Mouse (Mus musculus) midbrain, embryonic 16.5 days (tissue): ENCODE measurements around the gene Ankrd6. TPM values are rescaled to one million over a fixed set of nuclear protein-coding genes. Genes with fewer than 3 reads are reported as not detected.

Experiments
- ATAC-seq: fragments of 200-750 bp; cut with Nextera tagmentation; 2 replicates; pipeline ENCODE4 v1.8.0; 2017; ENCODE audit warnings: moderate TSS enrichment
- H3K27ac ChIP-seq: fragments of 300-500 bp; sonication (generic); 2 replicates; pipeline ENCODE4 v1.5.1; 2014; ENCODE audit warnings: mild to moderate bottlenecking, low read length, mixed read lengths
- H3K27me3 ChIP-seq: fragments of 300-500 bp; sonication (generic); 2 replicates; pipeline ENCODE4 v1.6.1; 2014; ENCODE audit warnings: low read depth, low read length, mixed read lengths; ENCODE audit not compliant: control insufficient read depth, insufficient read depth
- H3K36me3 ChIP-seq: fragments of 300-500 bp; sonication (generic); 2 replicates; pipeline ENCODE4 v1.6.1; 2014; ENCODE audit warnings: mild to moderate bottlenecking, low read length, moderate library complexity, mixed read lengths; ENCODE audit not compliant: control insufficient read depth, insufficient read depth
- H3K4me1 ChIP-seq: fragments of 300-500 bp; sonication (generic); 2 replicates; pipeline ENCODE4 v1.6.1; 2014; ENCODE audit warnings: mild to moderate bottlenecking, low read length, mixed read lengths; ENCODE audit not compliant: control insufficient read depth, insufficient read depth
- H3K4me2 ChIP-seq: fragments of 300-500 bp; sonication (generic); 2 replicates; pipeline ENCODE4 v1.6.1; 2014; ENCODE audit warnings: mild to moderate bottlenecking, low read length, mixed read lengths
- H3K4me3 ChIP-seq: fragments of 300-500 bp; sonication (generic); 2 replicates; pipeline ENCODE4 v1.5.1; 2014; ENCODE audit warnings: low read depth, mild to moderate bottlenecking, low read length, moderate library complexity, mixed read lengths
- H3K9ac ChIP-seq: fragments of 300-500 bp; sonication (generic); 2 replicates; pipeline ENCODE4 v1.6.1; 2014; ENCODE audit warnings: low read depth, low read length, mixed read lengths
- H3K9me3 ChIP-seq: fragments of 300-500 bp; sonication (generic); replicated peaks from 2 replicates; pipeline ENCODE4 v1.6.1; 2014; ENCODE audit warnings: mild to moderate bottlenecking, low read length, mixed read lengths; ENCODE audit not compliant: control insufficient read depth, poor library complexity, severe bottlenecking
- WGBS: fragments of 180-500 bp; shearing (Covaris S2); extraction: QIAGEN DNeasy Blood & Tissue Kit; methylation state at CpG from one replicate; pipeline ENCODE4 v1.1.7; 2014; 5-methylcytosine and 5-hydroxymethylcytosine counted together
- polyA plus RNA-seq: library from polyadenylated mRNA; unstranded; fragments of >200 nt; fragmentation: Nextera tagmentation; extraction: Ambion mirVana; gene quantifications from 2 replicates; pipeline ENCODE4 v1.2.1, GENCODE M21; 2015

Ankrd6 gene
- polyA plus RNA-seq, 1 experiment from 2014 or later: 35.7 TPM

GRCm38 (mm10) chr4:32936762-32937341, 13.8 kb downstream of the Ankrd6 start:
- ATAC-seq: no peak
- no peak overlapping the region for H3K4me3 ChIP-seq
- H3K4me2 ChIP-seq: no peak overlapping the region
- no peaks in the 10 kb centered on the region for H3K9me3 ChIP-seq
- H3K9ac ChIP-seq: no peak overlapping the region
- H3K27me3 ChIP-seq: no peaks in the 10 kb centered on the region
- no peak overlapping the region for H3K27ac ChIP-seq
- 67% methylated on average over 9 of the region's 9 CpGs for whole genome bisulfite sequencing
- H3K36me3 ChIP-seq: no peaks in the 10 kb centered on the region
- H3K4me1 ChIP-seq: no peaks in the 10 kb centered on the region

GRCm38 (mm10) chr4:32932056-32932455, 18.6 kb downstream of the Ankrd6 start:
- Histone ChIP-seq H3K9ac (no peak overlapping the region), H3K9me3 (no peaks in the 10 kb centered on the region), H3K27me3 (no peaks in the 10 kb centered on the region), H3K4me1 (no peaks in the 10 kb centered on the region), H3K4me2 (no peak overlapping the region), H3K27ac (no peak overlapping the region), H3K4me3 (no peak overlapping the region), H3K36me3 (no peaks in the 10 kb centered on the region)
- ATAC-seq: no peak
- WGBS: 62% methylated on average over 9 of the region's 9 CpGs

GRCm38 (mm10) chr4:32929750-32930149, 20.9 kb downstream of the Ankrd6 start:
- 95% methylated on average over 5 of the region's 5 CpGs for WGBS
- no peaks in the 10 kb centered on the region for H3K27me3 ChIP-seq

GRCm38 (mm10) chr4:32928692-32929448, 21.8 kb downstream of the Ankrd6 start:
- Histone ChIP-seq H3K9me3 (no peaks in the 10 kb centered on the region), H3K4me1 (peaks cover 2% of the 10 kb centered on the region), H3K4me2 (no peak overlapping the region), H3K9ac (no peak overlapping the region), H3K4me3 (no peak overlapping the region), H3K36me3 (no peaks in the 10 kb centered on the region), H3K27ac (no peak overlapping the region), H3K27me3 (no peaks in the 10 kb centered on the region)
- no peak for ATAC-seq
- 81% methylated on average over 13 of the region's 13 CpGs for WGBS

More at GRCm38 (mm10) chr4:32929750-32930149, 20.9 kb downstream of the Ankrd6 start:
- Histone ChIP-seq H3K9ac (no peak overlapping the region), H3K27ac (no peak overlapping the region), H3K4me2 (no peak overlapping the region), H3K9me3 (no peaks in the 10 kb centered on the region), H3K36me3 (no peaks in the 10 kb centered on the region), H3K4me3 (no peak overlapping the region), H3K4me1 (no peaks in the 10 kb centered on the region)
- no peak for ATAC-seq

- H3K27me3 ChIP-seq: no peaks in the 10 kb centered on the region
- H3K27ac ChIP-seq: peak overlapping the region; percentile 63; the same call in 1 of the 2 replicates
- WGBS: 4% methylated on average over 9 of the region's 9 CpGs
- H3K36me3 ChIP-seq: no peaks in the 10 kb centered on the region
- H3K9me3 ChIP-seq: no peaks in the 10 kb centered on the region
- peaks cover 23% of the 10 kb centered on the region for H3K4me1 ChIP-seq
- peak overlapping the region; percentile 39 for H3K4me2 ChIP-seq
- H3K9ac ChIP-seq: no peak overlapping the region
- ATAC-seq: peak; percentile 29; the same call in 1 of the 2 replicates
- no peak overlapping the region for H3K4me3 ChIP-seq
Observed at GRCm38 (mm10) chr4:32923891-32924294, 26.7 kb downstream of the Ankrd6 start.

- Histone ChIP-seq H3K4me1 (peaks cover 28% of the 10 kb centered on the region), H3K4me2 (peak overlapping the region; percentile 39), H3K27ac (peak overlapping the region; percentile 71), H3K9ac (peak overlapping the region; percentile 51; the same call in 1 of the 2 replicates), H3K9me3 (no peaks in the 10 kb centered on the region), H3K4me3 (0 out of 2 replicates have a peak overlapping the region, but pooled peaks have one; percentile 8), H3K36me3 (no peaks in the 10 kb centered on the region), H3K27me3 (no peaks in the 10 kb centered on the region)
- ATAC-seq: peak; percentile 87
- WGBS: 3% methylated on average over 10 of the region's 10 CpGs
Observed at GRCm38 (mm10) chr4:32923436-32923835, 27.2 kb downstream of the Ankrd6 start.

- Histone ChIP-seq H3K27ac (peak overlapping the region; percentile 71), H3K36me3 (no peaks in the 10 kb centered on the region), H3K9me3 (no peaks in the 10 kb centered on the region), H3K27me3 (no peaks in the 10 kb centered on the region), H3K4me2 (peak overlapping the region; percentile 39; the same call in 1 of the 2 replicates), H3K4me1 (peaks cover 28% of the 10 kb centered on the region), H3K4me3 (no peak overlapping the region), H3K9ac (peak overlapping the region; percentile 51; the same call in 1 of the 2 replicates)
- 60% methylated on average over 1 of the region's 1 CpGs for WGBS
- ATAC-seq: peak; percentile 55
Observed at GRCm38 (mm10) chr4:32922871-32923270, 27.8 kb downstream of the Ankrd6 start.

GRCm38 (mm10) chr4:32920863-32921262, 29.8 kb downstream of the Ankrd6 start:
- H3K4me2 ChIP-seq: no peak overlapping the region
- no peaks in the 10 kb centered on the region for H3K36me3 ChIP-seq
- H3K27ac ChIP-seq: no peak overlapping the region
- no peaks in the 10 kb centered on the region for H3K27me3 ChIP-seq
- no peak overlapping the region for H3K4me3 ChIP-seq
- 52% methylated on average over 7 of the region's 7 CpGs for WGBS
- H3K9me3 ChIP-seq: no peaks in the 10 kb centered on the region
- H3K4me1 ChIP-seq: peaks cover 35% of the 10 kb centered on the region
- ATAC-seq: no peak
- no peak overlapping the region for H3K9ac ChIP-seq

- Histone ChIP-seq H3K27me3 (no peaks in the 10 kb centered on the region), H3K9me3 (no peaks in the 10 kb centered on the region)
- WGBS: 39% methylated on average over 5 of the region's 5 CpGs
Observed at GRCm38 (mm10) chr4:32918571-32918970, 32.1 kb downstream of the Ankrd6 start.

More at GRCm38 (mm10) chr4:32918571-32918970, 32.1 kb downstream of the Ankrd6 start:
- H3K4me2 ChIP-seq: no peak overlapping the region
- H3K36me3 ChIP-seq: no peaks in the 10 kb centered on the region
- no peak overlapping the region for H3K27ac ChIP-seq
- no peak overlapping the region for H3K4me3 ChIP-seq
- H3K9ac ChIP-seq: no peak overlapping the region
- peaks cover 37% of the 10 kb centered on the region for H3K4me1 ChIP-seq
- no peak for ATAC-seq
